Mouse (Mus musculus) liver, adult 2 months (tissue): Measurements from ENCODE around the gene Glis1. TPM values are rescaled to one million over a fixed set of nuclear protein-coding genes. Genes with fewer than 3 reads are reported as not detected.

Source experiments
- DNase-seq: peaks from one replicate; pipeline ENCODE4 v3.0.0-alpha.2; 2011; ENCODE audit warnings: low read depth, low spot score; ENCODE audit errors: extremely low read depth
- H3K27ac ChIP-seq: fragments of 200-500 bp; replicated peaks from 2 replicates; pipeline ENCODE4 v1.5.1; 2012; ENCODE audit warnings: low read depth, mild to moderate bottlenecking, control low read depth, inconsistent platforms, low read length; ENCODE audit not compliant: insufficient read depth
- H3K27me3 ChIP-seq: fragments of 200-500 bp; 2 replicates; pipeline ENCODE4 v1.6.1; 2012; ENCODE audit warnings: mild to moderate bottlenecking, moderate library complexity, low read length, inconsistent platforms; ENCODE audit not compliant: control insufficient read depth, insufficient read depth
- H3K36me3 ChIP-seq: fragments of 200-500 bp; 2 replicates; pipeline ENCODE4 v1.6.1; 2012; ENCODE audit warnings: low read length, inconsistent platforms; ENCODE audit not compliant: control insufficient read depth, insufficient read depth
- H3K4me1 ChIP-seq: fragments of 200-500 bp; 2 replicates; pipeline ENCODE4 v1.6.1; 2011; ENCODE audit warnings: low read length; ENCODE audit not compliant: control insufficient read depth, insufficient read depth
- H3K4me3 ChIP-seq: fragments of 200-500 bp; 2 replicates; pipeline ENCODE4 v1.5.1; 2011; ENCODE audit warnings: low read depth, mild to moderate bottlenecking, control low read depth, low read length, moderate library complexity; ENCODE audit not compliant: insufficient read depth
- H3K79me2 ChIP-seq: fragments of 200-500 bp; 2 replicates; pipeline ENCODE4 v1.6.1; 2012; ENCODE audit warnings: inconsistent platforms, mild to moderate bottlenecking, low read length, moderate library complexity; ENCODE audit not compliant: control insufficient read depth, insufficient read depth
- H3K9ac ChIP-seq: fragments of 200-500 bp; 2 replicates; pipeline ENCODE4 v1.6.1; 2012; ENCODE audit warnings: low read depth, mild to moderate bottlenecking, control low read depth, inconsistent platforms, low read length
- CTCF ChIP-seq: fragments of 200-500 bp; IDR thresholded peaks from 2 replicates; pipeline ENCODE4 v1.5.1; 2011; ENCODE audit warnings: low read depth, low read length, control low read depth
- POLR2A ChIP-seq: fragments of 200-500 bp; IDR thresholded peaks from 2 replicates; pipeline ENCODE4 v1.6.1; 2011; ENCODE audit warnings: low read length, control low read depth; ENCODE audit not compliant: insufficient read depth; ENCODE audit errors: extremely low read depth
- WGBS: fragments of 180-500 bp; shearing (Covaris S2); methylation state at CpG from one replicate; pipeline ENCODE4 v1.1.7; 2018; 5-methylcytosine and 5-hydroxymethylcytosine counted together
- polyA plus RNA-seq: library from polyadenylated mRNA; depleted of rRNA; stranded (reverse); fragments of >200 nt; gene quantifications from 2 replicates; pipeline ENCODE4 v1.2.3, GENCODE M21; 2012
- total RNA-seq: library from RNA; depleted of rRNA; stranded (reverse); fragments of >200 nt; gene quantifications from 2 replicates; pipeline ENCODE4 v1.2.3, GENCODE M21; 2014

Glis1 gene
- total and polyA plus RNA-seq, 2 experiments: 0.10 TPM; not detected in 1

DNA sequence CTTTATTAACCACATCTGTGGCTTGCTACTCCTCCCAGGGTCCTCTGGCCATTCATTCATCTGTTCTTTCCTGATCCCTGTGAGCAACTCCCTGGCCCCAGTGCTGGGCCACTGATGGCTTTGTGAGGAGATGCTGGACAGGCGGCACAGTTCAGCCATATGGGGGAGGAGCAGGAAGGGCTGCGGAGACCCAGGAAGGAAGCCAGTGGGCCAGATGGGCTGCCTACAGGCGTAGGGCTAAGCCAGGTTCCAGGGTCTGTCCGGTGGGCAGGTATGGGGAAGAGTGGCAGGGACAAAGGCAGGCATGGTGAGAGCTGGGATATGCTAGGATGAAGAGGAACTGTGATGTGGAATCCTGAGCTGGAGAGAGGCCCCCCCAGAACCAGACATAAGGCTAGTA, 193.8 kb downstream of the Glis1 start:
- no peaks in the 10 kb centered on the region for H3K79me2 ChIP-seq
- no peaks in the 10 kb centered on the region for H3K4me1 ChIP-seq
- no peak for DNase-seq
- H3K27me3 ChIP-seq: no peaks in the 10 kb centered on the region
- H3K9ac ChIP-seq: no peak overlapping the region
- H3K27ac ChIP-seq: no peak overlapping the region
- TF ChIP-seq POLR2A: no peak
- TF ChIP-seq CTCF: no peak
- WGBS: 74% methylated on average over 4 of the region's 4 CpGs
- no peak overlapping the region for H3K4me3 ChIP-seq
- no peaks in the 10 kb centered on the region for H3K36me3 ChIP-seq

DNA sequence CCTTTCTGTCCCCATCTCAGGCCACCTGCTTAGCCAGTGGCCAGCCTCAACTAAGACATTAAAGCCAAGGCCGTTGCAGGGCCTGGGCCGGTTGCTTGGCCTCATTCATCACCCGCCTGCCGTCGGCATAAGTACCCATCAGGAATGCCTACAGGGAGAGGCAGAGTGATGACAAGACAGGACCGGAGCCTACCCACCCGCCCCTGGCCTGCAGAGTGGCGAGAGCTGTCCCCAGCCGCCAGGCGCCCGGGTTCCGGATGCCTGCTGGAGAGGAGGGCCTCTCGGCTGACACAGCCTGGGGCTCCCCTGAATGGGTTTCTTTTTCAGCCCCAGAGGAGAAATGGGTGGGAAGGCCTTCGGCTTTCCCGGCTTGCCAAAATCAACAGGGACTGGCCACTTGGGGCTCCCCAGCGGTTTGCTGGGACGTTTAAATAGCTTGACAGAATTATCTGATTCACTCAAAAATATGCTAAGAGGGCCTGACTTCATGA, 194.6 kb downstream of the Glis1 start:
- Histone ChIP-seq H3K36me3 (no peaks in the 10 kb centered on the region), H3K4me3 (no peak overlapping the region), H3K9ac (no peak overlapping the region), H3K27ac (no peak overlapping the region), H3K27me3 (no peaks in the 10 kb centered on the region), H3K4me1 (no peaks in the 10 kb centered on the region), H3K79me2 (no peaks in the 10 kb centered on the region)
- TF ChIP-seq POLR2A (no peak), CTCF (no peak)
- no peak for DNase-seq
- WGBS: 79% methylated on average over 17 of the region's 17 CpGs

DNA sequence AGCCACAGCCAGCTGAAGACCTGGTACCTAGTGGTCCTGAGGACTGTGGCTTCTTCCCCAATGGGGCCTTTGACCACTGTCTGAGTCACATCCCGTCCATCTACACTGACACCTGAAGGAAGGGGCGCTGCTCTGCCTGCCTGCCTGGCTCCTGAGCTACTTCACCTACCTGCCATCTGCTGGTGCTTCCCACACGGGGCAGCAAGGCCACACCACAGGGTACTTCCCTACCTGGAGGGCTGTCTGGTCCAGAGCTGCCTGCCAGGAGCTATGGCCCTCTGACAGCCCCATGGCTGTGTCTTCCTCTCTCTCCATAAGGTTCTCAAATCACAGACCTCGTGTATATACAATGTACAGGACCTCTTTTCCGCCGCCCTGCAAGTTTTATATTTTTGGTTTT, 200.2 kb downstream of the Glis1 start:
- TF ChIP-seq POLR2A: no peak
- no peak for TF ChIP-seq CTCF
- H3K9ac ChIP-seq: no peak overlapping the region
- H3K36me3 ChIP-seq: no peaks in the 10 kb centered on the region
- no peaks in the 10 kb centered on the region for H3K27me3 ChIP-seq
- no peaks in the 10 kb centered on the region for H3K4me1 ChIP-seq
- 70% methylated on average over 6 of the region's 6 CpGs for WGBS
- no peaks in the 10 kb centered on the region for H3K79me2 ChIP-seq
- H3K4me3 ChIP-seq: no peak overlapping the region
- H3K27ac ChIP-seq: no peak overlapping the region
- DNase-seq: no peak

DNA sequence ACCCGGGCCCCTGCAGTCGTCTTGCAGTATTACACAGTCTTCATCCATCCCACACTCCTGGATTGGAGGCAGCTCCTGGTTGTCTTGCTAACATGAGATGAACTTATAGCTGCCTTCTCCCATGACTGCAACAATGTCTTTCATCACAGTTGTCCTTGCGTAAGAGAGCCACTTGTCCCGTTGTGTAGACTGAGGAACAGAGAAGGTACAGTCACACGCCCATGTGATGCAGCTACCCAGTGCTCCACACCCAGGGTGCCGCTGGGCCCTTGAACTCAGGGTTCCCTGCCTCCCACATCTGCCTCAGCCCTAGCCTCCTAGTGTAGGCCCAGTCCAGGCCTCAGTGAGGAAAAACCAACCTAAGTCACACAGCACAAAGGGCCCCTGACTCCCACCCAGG, 201.7 kb downstream of the Glis1 start:
- no peak for TF ChIP-seq CTCF
- TF ChIP-seq POLR2A: no peak
- no peak for DNase-seq
- Histone ChIP-seq H3K4me1 (no peaks in the 10 kb centered on the region), H3K27me3 (no peaks in the 10 kb centered on the region), H3K4me3 (no peak overlapping the region), H3K9ac (no peak overlapping the region), H3K36me3 (no peaks in the 10 kb centered on the region), H3K27ac (no peak overlapping the region), H3K79me2 (no peaks in the 10 kb centered on the region)
- 65% methylated on average over 6 of the region's 6 CpGs for WGBS

DNA sequence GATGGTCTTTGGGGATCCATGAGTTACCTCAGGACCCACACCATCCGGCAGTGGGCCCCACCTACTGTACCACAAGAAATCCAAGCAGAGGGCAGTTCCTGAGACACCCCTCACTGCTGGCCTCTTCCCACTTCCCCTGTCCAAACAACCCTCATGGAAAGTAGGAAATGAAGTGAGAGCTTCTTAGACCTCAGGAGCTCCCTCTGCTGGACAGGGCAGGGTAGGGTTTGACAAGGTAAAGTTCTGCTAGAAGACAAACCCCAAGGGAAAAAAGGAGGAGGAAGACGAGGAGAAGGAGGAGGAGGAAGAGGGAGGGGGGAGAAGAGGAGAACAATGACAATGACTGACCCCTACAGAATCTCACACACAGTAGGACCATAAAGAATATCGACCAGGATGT, 203.3 kb downstream of the Glis1 start:
- Histone ChIP-seq H3K27me3 (no peaks in the 10 kb centered on the region), H3K79me2 (no peaks in the 10 kb centered on the region), H3K4me1 (no peaks in the 10 kb centered on the region), H3K9ac (no peak overlapping the region), H3K27ac (no peak overlapping the region), H3K36me3 (no peaks in the 10 kb centered on the region), H3K4me3 (no peak overlapping the region)
- WGBS: 53% methylated on average over 3 of the region's 3 CpGs
- TF ChIP-seq POLR2A: no peak
- TF ChIP-seq CTCF: peak; percentile 69; the same call in 1 of the 2 replicates
- peak; percentile 35 for DNase-seq

DNA sequence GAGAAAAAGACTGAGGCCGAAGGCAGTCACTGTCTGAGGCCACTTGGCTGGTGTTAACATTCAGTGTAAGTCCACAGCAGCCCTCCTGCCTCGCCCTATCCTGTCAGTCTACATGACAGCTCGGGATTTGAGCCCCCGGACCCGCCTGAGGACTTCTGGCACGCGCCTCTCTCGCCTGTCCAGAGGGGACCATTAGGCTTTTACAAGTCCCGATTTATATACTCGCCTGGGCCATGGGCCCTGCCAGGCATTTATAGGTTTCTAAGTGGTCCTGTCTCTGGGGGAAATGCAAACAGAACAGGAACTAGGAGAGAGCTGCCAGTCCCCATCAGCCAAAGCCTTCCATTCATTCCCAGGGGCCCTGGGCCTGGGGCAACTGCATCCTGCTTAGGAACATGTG, 203.9 kb downstream of the Glis1 start:
- WGBS: 85% methylated on average over 10 of the region's 10 CpGs
- no peak for DNase-seq
- Histone ChIP-seq H3K36me3 (no peaks in the 10 kb centered on the region), H3K4me3 (no peak overlapping the region), H3K4me1 (no peaks in the 10 kb centered on the region), H3K27me3 (no peaks in the 10 kb centered on the region), H3K9ac (no peak overlapping the region), H3K79me2 (no peaks in the 10 kb centered on the region), H3K27ac (no peak overlapping the region)
- no peak for TF ChIP-seq POLR2A
- no peak for TF ChIP-seq CTCF
